Mouse (Mus musculus) heart, embryonic 14.5 days (tissue): Measurements from ENCODE around the gene Dennd1c. TPM values are rescaled to one million over a fixed set of nuclear protein-coding genes. Genes with fewer than 3 reads are reported as not detected.

Experiments used
- ATAC-seq: fragments of 200-750 bp; cut with Nextera tagmentation; 2 replicates; pipeline ENCODE4 v1.8.0; 2017; ENCODE audit warnings: low read depth, moderate TSS enrichment; ENCODE audit not compliant: insufficient number of reproducible peaks, insufficient read depth, low FRiP score
- H3K27ac ChIP-seq, 2 experiments: fragments of 200-500 bp in 1 of 2; fragments of 300-500 bp in 1 of 2; sonication (generic) in 1 of 2; replicated peaks in 1 of 2; 2 replicates each; pipeline ENCODE4 v1.5.1; 2012 to 2014; ENCODE audit warnings: low read depth in 2 of 2, low read length in 2 of 2, control low read depth in 1 of 2, mild to moderate bottlenecking in 1 of 2, mixed read lengths in 1 of 2; ENCODE audit not compliant: control insufficient read depth in 1 of 2, insufficient read depth in 1 of 2
- H3K27me3 ChIP-seq: fragments of 300-500 bp; sonication (generic); 2 replicates; pipeline ENCODE4 v1.6.1; 2014; ENCODE audit warnings: mild to moderate bottlenecking, low read length, control low read depth; ENCODE audit not compliant: control insufficient read depth, insufficient read depth
- H3K36me3 ChIP-seq: fragments of 300-500 bp; sonication (generic); 2 replicates; pipeline ENCODE4 v1.6.1; 2014; ENCODE audit warnings: mild to moderate bottlenecking, control low read depth, low read length, mixed read lengths; ENCODE audit not compliant: control insufficient read depth, insufficient read depth
- H3K4me1 ChIP-seq, 2 experiments: fragments of 200-500 bp in 1 of 2; fragments of 300-500 bp in 1 of 2; sonication (generic) in 1 of 2; 2 replicates each; pipeline ENCODE4 v1.6.1; 2012 to 2014; ENCODE audit warnings: low read length in 2 of 2, control low read depth in 1 of 2, mixed read lengths in 1 of 2; ENCODE audit not compliant: control insufficient read depth in 2 of 2, insufficient read depth in 2 of 2
- H3K4me2 ChIP-seq: fragments of 300-500 bp; sonication (generic); 2 replicates; pipeline ENCODE4 v1.6.1; 2014; ENCODE audit warnings: mild to moderate bottlenecking, low read length
- H3K4me3 ChIP-seq, 2 experiments: fragments of 200-500 bp in 1 of 2; fragments of 300-500 bp in 1 of 2; sonication (generic) in 1 of 2; 2 replicates each; pipeline ENCODE4 v1.5.1; 2012 to 2014; ENCODE audit warnings: low read length in 2 of 2, mild to moderate bottlenecking in 2 of 2, control low read depth in 1 of 2, low read depth in 1 of 2, moderate library complexity in 1 of 2; ENCODE audit not compliant: control insufficient read depth in 1 of 2, insufficient read depth in 1 of 2
- H3K9ac ChIP-seq: fragments of 300-500 bp; sonication (generic); 2 replicates; pipeline ENCODE4 v1.6.1; 2014; ENCODE audit warnings: mild to moderate bottlenecking, low read length
- H3K9me3 ChIP-seq: fragments of 300-500 bp; sonication (generic); 2 replicates; pipeline ENCODE4 v1.6.1; 2016; ENCODE audit warnings: low read length, control low read depth; ENCODE audit not compliant: control insufficient read depth
- WGBS: fragments of 180-500 bp; shearing (Covaris S2); extraction: QIAGEN DNeasy Blood & Tissue Kit; methylation state at CpG from one replicate; pipeline ENCODE4 v1.1.7; 2014; 5-methylcytosine and 5-hydroxymethylcytosine counted together
- polyA plus RNA-seq: library from polyadenylated mRNA; unstranded; fragments of >200 nt; fragmentation: Nextera tagmentation; extraction: Ambion mirVana; gene quantifications from 2 replicates; pipeline ENCODE4 v1.2.1, GENCODE M21; 2014

The Dennd1c gene
- polyA plus RNA-seq, 1 experiment from 2014 or later, result 0.69 TPM

- H3K4me3 ChIP-seq, result peak overlapping the region; percentile 51 to 79
- 43% methylated on average over 4 of the region's 4 CpGs for WGBS
- peak overlapping the region; percentile 69 for H3K9ac ChIP-seq
- H3K27ac ChIP-seq, result no peak overlapping the region
- no peaks in the 10 kb centered on the region for H3K27me3 ChIP-seq
- no peak for ATAC-seq
- H3K9me3 ChIP-seq, result no peaks in the 10 kb centered on the region
- peaks cover 8 to 13% of the 10 kb centered on the region in 2 experiments; a peak in 2 of 4 replicates for H3K4me1 ChIP-seq
- no peaks in the 10 kb centered on the region for H3K36me3 ChIP-seq
- H3K4me2 ChIP-seq, result peak overlapping the region; percentile 83
Observed at GRCm38 (mm10) chr17:57104496-57104895, 26.2 kb upstream of the Dennd1c start.

- 69% methylated on average over 2 of the region's 2 CpGs for WGBS
- peaks cover 8 to 13% of the 10 kb centered on the region in 2 experiments; a peak in 2 of 4 replicates for H3K4me1 ChIP-seq
- no peaks in the 10 kb centered on the region for H3K36me3 ChIP-seq
- no peaks in the 10 kb centered on the region for H3K27me3 ChIP-seq
- ATAC-seq, result no peak
- no peak overlapping the region for H3K27ac ChIP-seq
- H3K9me3 ChIP-seq, result no peaks in the 10 kb centered on the region
- H3K4me3 ChIP-seq, result no peak overlapping the region
- H3K9ac ChIP-seq, result no peak overlapping the region
- no peak overlapping the region for H3K4me2 ChIP-seq
Observed at GRCm38 (mm10) chr17:57102276-57102675, 24.0 kb upstream of the Dennd1c start.

- Histone ChIP-seq H3K4me3 (no peak overlapping the region), H3K36me3 (no peaks in the 10 kb centered on the region), H3K27ac (no peak overlapping the region), H3K4me1 (peaks cover 5 to 10% of the 10 kb centered on the region in 2 experiments; a peak in 3 of 4 replicates), H3K27me3 (peaks cover 7% of the 10 kb centered on the region; the same call in 1 of the 2 replicates), H3K9ac (no peak overlapping the region), H3K9me3 (no peaks in the 10 kb centered on the region), H3K4me2 (no peak overlapping the region)
- ATAC-seq, result no peak
- WGBS, result 7% methylated on average over 10 of the region's 10 CpGs
Observed at GRCm38 (mm10) chr17:57099629-57100325, 21.5 kb upstream of the Dennd1c start.

- 73% methylated on average over 5 of the region's 5 CpGs for WGBS
- peaks cover 0 to 4% of the 10 kb centered on the region in 2 experiments; a peak in 1 of 4 replicates for H3K4me1 ChIP-seq
- H3K27ac ChIP-seq, result no peak overlapping the region
- H3K4me2 ChIP-seq, result no peak overlapping the region
- no peak overlapping the region for H3K4me3 ChIP-seq
- no peaks in the 10 kb centered on the region for H3K9me3 ChIP-seq
- H3K27me3 ChIP-seq, result peaks cover 9% of the 10 kb centered on the region; the same call in 1 of the 2 replicates
- no peaks in the 10 kb centered on the region for H3K36me3 ChIP-seq
- ATAC-seq, result no peak
- H3K9ac ChIP-seq, result no peak overlapping the region
Observed at GRCm38 (mm10) chr17:57098321-57098720, 20.0 kb upstream of the Dennd1c start.

- no peak overlapping the region for H3K9ac ChIP-seq
- H3K27me3 ChIP-seq, result peaks cover 9% of the 10 kb centered on the region; the same call in 1 of the 2 replicates
- H3K27ac ChIP-seq, result no peak overlapping the region
- peak; percentile 66 for ATAC-seq
- peak overlapping the region in 1 of 2 experiments; percentile 17; a peak in 1 of 4 replicates for H3K4me3 ChIP-seq
- H3K9me3 ChIP-seq, result no peaks in the 10 kb centered on the region
- H3K4me2 ChIP-seq, result peak overlapping the region; percentile 32
- H3K36me3 ChIP-seq, result no peaks in the 10 kb centered on the region
- peaks cover 0 to 4% of the 10 kb centered on the region in 2 experiments; a peak in 1 of 4 replicates for H3K4me1 ChIP-seq
- WGBS, result 0% methylated on average over 11 of the region's 11 CpGs
Observed at GRCm38 (mm10) chr17:57096623-57096920, 18.3 kb upstream of the Dennd1c start.

GRCm38 (mm10) chr17:57095855-57096622 lies 17.7 kb upstream of the Dennd1c start:
- no peaks in the 10 kb centered on the region for H3K9me3 ChIP-seq
- peaks cover 9% of the 10 kb centered on the region; the same call in 1 of the 2 replicates for H3K27me3 ChIP-seq
- no peak overlapping the region for H3K9ac ChIP-seq
- ATAC-seq, result peak; percentile 58
- WGBS, result under 1% methylated on average over 18 of the region's 19 CpGs
- H3K36me3 ChIP-seq, result no peaks in the 10 kb centered on the region
- no peak overlapping the region for H3K27ac ChIP-seq
- peak overlapping the region in 1 of 2 experiments; percentile 17; a peak in 3 of 4 replicates for H3K4me3 ChIP-seq
- peak overlapping the region; percentile 32 for H3K4me2 ChIP-seq
- peaks cover 0 to 4% of the 10 kb centered on the region in 2 experiments; a peak in 1 of 4 replicates for H3K4me1 ChIP-seq

GRCm38 (mm10) chr17:57094222-57094621 lies 15.9 kb upstream of the Dennd1c start:
- peaks cover 9% of the 10 kb centered on the region; the same call in 1 of the 2 replicates for H3K27me3 ChIP-seq
- no peak overlapping the region for H3K27ac ChIP-seq
- H3K4me3 ChIP-seq, result no peak overlapping the region
- 83% methylated on average over 3 of the region's 3 CpGs for WGBS
- no peak overlapping the region for H3K9ac ChIP-seq
- no peak for ATAC-seq
- no peaks in the 10 kb centered on the region for H3K36me3 ChIP-seq
- peaks cover 0 to 4% of the 10 kb centered on the region in 2 experiments; a peak in 1 of 4 replicates for H3K4me1 ChIP-seq
- H3K4me2 ChIP-seq, result no peak overlapping the region
- H3K9me3 ChIP-seq, result no peaks in the 10 kb centered on the region
